Mouse (Mus musculus): ENCODE data around the gene Lsg1.

Lsg1 gene

DNA sequence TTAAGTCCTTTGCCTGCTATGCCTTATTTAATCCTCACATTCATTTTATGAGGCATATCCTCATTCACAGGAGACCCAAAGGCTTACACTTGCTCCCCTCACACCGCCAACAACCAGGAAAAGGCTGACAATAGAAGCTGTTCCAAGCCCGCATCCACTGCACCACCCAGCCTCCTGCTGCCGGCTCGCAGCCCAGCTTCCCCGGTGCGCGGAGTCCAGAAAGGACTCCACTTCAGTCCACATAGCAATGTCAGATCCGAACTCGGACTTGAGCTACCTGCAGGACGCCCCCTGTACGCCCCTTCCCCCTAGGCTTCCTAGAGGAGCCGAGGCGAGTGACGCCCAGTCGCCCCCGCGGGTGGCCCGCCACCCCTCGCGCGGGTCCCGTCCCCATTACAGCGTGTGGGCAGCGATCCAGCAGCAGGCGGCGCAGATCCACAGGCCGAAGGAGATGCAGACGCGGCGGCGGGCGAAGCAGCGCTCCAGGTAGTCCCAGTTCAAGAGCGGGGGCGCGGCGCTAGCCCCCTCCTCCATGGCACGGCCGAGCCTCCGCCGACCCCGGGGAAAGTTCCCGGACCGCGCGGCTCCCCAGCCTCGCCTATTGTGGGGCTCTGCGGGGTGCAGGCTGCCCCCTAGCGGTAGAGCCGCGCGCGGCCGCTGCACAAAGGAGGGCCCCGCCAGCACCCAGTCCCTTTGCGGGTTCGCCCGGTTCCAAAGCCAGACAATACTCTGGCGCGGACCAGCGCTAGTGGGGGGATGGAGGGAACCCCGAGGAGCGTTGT, 37.2 kb downstream of the Lsg1 start:
- DNase-seq: peak; percentile 86

DNA sequence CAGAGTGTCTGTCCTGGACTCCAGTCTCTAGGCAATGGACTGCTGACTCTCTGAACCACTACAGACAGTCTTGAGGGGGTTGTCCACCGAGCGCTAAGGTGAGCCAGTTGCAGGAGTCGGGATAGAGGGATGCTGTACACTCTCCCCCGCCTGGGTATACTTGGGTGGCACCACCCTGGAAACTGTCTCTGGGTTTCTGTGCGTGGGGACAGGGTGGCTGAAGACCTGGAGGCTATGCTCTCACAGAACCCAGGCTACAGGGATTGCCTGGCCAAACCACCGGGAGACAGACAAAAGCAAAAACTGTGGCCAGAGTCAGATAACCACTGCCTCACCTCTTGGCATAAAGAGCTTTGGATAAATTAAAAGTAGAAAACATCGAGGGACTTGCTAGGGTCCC, 37.9 kb downstream of the Lsg1 start:
- DNase-seq: no peak

DNA sequence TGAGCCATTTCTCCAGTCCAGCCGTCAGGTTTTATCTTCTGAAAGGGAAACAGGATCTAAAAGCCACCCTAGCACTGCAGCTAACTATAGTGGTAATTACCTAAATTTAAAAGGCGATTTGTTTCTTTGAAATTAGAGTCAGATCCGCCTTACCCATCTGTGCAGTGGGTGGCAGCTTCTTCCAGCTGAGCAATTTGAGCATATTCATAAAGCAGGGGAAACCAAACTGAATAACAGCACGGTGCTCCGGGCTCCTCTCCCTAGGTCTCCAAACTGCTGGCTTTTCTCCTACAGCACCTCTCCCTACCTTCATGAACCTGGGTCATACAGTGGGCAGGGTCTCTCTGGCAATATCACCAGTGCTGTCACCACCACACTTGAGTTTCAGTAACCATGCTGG, 39.1 kb downstream of the Lsg1 start:
- no peak for DNase-seq

DNA sequence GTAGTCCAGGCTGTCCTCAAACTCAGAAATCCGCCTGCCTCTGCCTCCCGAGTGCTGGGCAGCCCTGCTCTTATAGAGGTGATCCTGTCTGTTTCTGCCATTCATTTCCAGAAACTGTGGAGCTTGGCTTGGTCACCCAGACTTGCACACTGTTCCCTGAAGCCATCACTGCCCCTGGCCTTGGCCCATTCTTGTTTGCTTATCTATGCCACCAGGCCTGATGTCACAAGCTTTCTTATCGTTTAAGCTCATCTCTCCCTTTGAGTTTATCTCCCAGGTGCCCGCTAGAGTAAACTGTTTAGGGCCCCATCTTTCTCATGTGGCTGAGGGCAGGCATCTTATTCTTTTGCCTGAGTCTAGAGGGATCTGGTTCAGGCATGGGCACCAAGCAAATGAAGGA, 42.7 kb downstream of the Lsg1 start:
- DNase-seq: no peak

DNA sequence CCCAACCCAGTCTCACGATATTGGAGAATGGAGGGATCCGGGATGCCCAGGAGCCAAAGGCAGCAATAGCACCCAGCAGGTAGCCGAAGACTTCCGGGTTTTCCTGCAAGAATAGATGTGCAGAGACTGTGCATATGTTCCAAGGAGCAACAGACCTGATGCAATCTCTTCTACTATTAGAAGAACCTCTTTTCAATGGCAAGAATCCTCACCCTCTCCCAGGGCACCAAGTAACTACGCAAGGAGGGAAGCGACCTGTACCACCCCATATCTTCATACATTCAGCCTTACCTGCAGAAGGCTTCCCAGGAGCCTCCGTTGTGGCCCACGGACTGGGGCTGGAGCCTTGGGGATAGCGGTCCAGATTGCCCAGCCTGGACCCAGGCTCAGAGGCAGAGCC, 44.0 kb downstream of the Lsg1 start:
- no peak for DNase-seq

DNA sequence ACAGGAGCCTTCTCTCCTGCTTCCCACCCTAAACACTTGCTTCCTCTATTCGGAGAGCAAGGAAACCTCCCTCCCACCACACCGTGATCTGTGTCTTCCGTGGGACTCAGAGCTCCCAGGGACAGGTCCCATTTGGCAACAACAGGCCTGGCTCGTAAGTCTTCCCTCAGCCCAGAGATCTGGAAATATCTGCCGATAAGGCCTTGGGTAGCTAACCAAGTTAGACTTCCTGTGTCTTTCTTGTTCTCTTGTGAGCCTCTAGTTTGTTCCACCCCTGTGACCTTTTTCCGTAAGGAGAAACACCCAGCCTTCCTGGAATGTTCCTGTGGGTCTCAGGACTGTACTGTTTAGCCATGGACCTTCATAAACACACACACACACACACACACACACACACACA, 44.6 kb downstream of the Lsg1 start:
- DNase-seq: no peak

DNA sequence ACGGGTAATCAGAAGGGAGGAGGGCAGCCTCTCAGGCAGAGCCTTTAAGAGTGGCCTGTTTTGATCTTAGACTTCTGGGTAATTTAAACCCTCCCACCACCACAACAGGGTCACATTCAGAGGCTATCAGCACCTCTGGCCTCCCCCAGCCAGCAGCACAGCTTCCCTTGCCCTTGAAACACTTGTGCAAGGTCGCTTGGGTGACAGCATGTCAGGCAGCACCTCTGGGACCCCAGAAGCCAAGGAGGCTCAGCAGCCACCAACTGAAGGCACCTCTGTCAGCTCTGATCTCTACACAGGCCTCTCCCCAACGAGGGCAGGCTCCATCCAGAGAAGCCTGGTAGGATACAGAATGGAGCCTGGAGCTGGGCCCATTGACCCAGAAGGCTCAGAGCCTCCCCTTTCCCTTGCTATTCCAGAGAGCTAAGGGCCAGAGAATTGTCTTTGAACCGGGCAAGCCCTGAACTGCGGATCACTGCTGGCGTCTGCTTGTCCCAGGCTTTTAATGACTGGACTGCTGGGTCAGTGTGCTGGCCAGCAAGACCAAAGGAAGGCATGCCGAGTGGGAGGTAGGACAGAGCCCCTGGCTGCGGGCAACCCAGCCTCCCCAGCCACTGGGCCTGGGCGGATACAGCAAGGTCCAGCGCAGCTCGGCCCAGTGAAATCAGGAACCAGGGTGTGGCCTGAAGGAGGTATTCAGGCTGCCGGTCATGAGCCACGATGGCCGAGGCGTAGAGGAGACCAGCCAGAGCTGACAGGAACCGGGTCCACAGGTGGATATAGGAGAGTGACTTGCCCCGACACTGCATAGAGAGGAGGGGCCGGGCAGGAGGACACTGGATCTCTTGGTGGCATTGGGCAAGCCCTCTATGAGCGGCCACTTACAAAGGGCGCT, 47.0 kb downstream of the Lsg1 start:
- no peak for DNase-seq

DNA sequence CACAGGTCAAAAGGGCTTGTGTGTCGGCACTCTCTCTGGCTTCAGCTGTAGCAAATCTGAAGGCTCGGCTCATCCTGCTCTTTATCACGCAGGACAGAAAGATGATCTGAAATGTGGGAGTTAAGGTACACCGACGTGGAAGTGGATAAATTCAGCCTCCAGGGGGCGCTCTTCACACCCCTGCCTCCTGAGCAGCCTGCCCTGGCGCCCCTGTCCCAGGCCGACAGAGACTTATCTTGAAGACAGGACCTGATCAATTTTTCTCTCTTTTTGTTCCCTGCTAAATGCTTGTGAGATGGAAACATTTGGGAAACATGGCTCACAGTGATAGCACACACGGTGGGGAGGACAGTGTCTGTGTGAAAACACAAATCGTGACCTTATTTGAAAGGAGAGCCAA, 48.0 kb downstream of the Lsg1 start:
- DNase-seq: peak; percentile 69

DNA sequence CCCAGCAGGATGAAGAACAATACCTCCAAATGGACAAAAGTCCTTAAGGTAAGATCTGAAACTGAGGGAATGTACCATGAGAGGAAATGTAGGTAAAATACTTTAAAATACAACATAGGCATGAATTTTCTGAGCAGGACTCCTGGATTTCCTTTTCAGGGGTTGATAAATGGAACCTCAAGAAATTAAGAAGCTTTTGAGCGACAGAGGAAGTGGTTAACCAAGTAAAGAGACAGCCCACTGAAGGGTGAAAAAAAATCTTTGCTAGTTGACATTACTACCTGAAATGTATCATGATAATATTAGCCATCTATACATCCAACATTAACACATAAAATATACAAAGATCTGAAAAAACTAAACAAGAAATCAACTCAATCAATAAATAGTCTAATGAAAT, 52.3 kb downstream of the Lsg1 start:
- no peak for DNase-seq

DNA sequence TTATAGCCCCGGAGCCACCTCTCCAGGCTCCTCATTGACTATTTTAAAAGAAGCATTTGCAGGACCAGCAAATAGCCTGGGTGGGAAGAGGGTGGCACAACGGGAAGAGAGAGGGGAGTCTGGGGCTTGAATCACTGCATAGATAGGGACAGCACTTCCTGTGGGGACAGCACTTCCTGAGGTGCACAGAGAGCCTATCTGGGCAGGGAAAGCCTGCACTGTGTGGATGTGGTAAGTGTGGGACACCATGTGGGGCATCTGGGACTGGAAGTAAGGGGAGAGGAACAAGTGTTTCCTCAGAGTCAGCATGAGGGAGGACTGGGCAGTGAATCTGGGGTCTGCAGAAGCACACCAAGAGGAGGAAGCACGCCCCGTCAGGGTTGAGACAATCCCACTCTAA, 53.8 kb downstream of the Lsg1 start:
- no peak for DNase-seq

DNA sequence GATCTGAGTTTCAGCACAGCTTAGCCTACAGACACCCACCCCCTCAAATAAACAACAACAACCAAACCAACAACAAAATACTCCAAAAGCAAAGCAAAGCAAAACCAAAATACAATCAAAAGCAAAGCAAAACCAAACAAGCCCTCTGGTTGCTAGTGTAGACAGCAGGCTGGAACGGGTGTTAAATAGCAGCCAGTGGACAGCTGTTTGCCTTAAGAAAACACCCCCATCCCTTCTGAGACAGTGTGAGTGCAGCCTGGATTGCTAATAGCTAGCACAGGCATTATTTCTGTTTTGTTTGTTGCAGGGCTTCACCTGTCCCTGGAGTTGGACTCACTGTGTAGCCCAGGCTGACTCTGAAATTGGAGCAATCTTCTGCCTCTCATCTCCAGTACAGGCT, 54.5 kb downstream of the Lsg1 start:
- no peak for DNase-seq

DNA sequence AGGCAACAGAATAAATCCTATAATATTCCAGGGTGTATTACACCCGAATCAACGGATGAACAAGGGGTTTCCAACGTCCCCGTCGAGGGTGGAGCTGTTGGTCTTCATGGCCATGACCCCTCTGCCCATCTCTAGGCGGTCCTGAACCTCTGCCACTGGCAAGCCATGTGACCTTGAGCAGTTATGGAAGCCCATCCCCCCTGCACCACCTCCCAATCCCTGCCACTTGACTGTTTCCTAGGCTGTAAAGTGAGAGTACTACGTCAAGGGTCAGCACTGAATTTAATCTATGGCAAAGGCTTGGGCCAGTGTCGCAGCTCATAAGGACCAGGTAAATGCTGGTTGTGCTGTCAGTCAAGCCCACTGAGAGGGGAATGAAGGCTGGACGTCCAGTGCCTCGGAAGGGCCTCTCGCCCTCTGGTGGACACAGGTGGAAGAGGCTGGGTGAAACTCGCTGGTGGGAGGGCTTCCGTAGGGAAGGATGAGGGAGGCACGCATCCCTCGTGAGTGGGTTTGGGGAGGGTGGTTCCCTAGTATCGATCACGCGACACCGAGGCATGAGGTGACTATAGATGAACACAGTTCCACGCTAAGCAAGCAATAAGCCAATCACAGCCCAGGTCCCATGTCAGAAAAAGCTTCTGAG, 55.5 kb downstream of the Lsg1 start:
- DNase-seq: peak; percentile 79

DNA sequence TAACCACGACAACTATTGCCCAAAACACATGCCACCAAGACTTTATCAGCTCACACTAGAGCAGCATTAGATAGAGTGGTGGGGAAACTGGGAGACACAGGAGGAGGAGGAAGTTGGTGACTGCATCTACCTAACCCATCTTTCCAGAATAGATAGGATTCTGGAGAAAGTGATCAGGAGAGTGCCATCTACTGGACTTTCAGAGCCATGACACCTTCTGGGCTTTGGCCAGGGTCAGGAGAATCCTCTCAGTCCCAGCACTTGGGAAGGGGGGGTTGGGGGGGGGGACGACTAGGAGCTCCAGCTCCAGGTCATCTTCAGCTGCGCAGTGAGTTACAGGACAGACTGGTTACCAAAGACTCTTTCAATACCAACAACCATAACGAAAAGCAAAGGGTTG, 56.6 kb downstream of the Lsg1 start:
- peak; percentile 62 for DNase-seq

DNA sequence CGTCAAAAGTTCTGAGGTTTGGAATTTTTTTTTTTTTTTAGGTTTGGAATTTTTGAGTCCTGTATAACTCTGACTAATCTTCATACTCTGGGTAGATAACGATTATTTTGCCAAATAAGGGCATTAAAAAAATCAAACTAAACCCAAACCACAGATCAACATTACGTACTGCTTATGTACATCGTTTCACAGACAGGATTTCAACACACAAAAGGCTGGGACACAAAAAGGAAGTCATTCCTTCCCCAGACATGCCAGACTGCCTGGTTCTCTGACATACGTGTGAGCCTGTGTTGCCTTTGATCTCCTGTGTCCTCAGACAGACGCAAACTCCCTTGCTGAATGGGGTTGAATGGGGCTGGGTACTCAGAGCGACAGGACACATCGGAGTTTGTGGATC, 59.0 kb downstream of the Lsg1 start:
- DNase-seq: no peak

DNA sequence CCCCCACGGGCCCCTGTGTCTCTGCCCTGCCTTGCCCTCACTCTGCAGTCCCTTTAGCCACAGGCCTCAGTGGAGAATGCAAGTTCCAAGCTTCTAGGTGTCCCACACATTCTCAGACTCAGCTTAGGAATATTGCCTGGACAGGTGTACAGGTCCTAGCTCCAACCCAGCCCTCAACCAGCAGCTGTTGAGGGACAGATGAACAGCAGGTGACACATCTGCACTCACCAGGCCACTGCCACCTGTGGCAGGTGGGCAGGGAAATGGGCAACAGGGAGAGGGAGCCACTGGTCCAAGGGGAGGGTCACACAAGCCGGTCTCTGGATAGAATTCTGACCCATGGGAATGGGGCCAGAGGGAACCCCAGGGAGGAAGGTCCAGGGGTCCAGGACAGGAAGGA, 59.5 kb downstream of the Lsg1 start:
- DNase-seq: no peak

DNA sequence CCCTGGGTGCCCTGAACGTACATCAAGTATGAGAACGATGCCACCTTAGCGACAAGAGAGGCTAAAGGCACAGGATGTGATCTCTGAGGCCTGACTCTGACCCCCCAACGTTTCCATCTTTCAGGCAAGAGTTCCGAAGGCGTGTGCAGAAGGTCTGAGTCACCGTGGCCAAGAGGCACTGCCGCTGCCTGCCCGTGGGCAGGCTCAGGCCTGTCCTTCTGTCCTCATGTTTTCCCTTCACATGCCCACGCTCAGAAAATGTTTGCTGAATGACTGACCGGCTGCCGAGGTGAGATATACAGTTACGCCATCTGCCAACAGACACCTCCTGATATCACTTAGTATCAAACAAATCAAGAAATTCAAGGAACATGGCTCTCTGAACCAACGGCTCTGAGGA, 61.6 kb downstream of the Lsg1 start:
- DNase-seq: no peak

DNA sequence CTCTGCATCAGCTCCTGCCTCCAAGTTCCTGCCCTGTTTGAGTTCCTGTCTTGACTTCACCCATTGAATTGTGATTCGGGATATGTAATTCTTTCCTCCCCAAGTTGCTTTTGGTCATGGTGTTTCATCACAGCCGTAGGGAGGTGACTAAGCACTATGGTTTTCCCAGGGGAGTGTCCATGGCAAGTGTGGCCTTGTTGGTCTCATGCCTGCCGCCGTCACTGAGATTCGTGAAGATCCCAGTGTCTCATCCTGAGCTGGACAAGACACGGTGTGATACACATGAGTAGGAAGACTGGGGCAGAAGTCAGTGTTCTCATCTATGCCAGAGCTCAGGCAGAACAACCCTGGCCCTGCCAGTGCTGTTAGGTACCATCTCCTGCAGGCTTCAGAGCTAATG, 62.9 kb downstream of the Lsg1 start:
- DNase-seq: no peak

DNA sequence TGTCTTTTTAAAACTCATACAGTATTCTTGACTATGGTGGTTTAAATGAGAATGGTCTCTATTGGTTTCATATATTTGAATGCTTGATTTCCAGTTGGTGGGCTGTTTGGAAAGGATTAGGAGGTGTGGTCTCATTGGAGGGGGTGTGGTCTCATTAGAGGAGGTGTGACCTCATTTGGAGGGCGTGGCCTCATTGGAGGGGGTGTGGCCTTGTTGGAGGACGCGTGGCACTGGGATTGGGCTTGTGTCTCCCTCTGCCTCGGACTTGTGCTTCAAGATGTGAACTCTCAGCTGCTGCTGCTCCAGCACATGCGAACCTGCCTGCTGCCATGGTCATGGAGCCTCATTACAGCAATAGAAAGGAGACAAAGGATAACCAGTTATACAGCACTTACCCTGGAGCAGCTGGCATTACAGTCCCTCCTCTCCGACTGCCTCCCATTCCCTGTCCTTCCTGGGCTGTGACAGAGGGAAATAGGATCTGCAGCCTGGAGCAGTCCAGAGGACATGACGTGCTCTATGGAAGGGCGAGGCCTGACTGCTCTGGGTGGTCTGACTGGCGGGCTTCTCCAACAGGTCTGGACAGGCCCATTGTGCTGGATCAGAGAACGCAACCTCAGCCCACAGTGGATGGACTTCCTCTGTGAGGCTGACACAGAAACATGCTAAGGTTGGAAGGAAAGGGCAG, 65.0 kb downstream of the Lsg1 start:
- DNase-seq: peak; percentile 44

DNA sequence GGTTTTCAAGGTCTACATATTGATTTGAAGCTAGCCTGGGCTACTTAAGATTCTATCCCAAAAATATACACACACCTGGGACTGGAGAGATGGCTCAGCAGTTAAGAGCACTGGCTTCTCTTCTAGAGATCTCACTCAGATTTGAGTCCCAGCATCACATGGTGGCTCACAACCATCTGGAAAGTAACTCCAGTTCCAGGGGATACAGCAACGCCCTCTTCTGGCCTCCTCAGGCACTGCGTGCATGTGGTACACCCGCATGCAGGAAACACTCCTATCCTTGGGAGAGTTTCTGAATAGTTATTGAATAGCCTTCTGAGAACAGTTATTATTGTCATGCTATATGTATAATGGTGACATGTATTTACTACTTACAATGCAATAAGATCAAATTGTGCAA, 66.2 kb downstream of the Lsg1 start:
- no peak for DNase-seq

DNA sequence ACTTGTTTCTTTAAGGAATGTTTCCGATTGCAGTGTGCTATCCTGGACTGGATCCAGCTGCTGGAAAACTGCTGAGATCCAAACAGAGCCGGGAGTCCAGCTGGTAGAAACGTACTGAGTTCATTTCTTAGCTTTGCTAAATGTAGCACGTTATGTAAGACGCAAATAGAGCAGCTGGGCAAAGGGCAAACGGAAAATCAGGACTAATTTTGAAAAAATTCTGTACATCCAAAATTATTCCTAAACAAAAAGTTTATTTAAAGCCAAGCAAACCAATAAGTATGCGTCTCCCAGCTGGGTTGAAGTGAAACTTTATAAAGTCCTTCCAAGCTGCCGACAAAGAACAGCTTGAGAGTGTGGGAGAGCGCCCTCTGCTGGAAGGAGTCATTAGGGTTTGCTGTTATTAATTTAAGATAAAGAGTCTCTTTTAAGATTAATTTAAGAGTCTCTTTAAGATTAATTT, 67.0 kb downstream of the Lsg1 start:
- DNase-seq: peak; percentile 89

DNA sequence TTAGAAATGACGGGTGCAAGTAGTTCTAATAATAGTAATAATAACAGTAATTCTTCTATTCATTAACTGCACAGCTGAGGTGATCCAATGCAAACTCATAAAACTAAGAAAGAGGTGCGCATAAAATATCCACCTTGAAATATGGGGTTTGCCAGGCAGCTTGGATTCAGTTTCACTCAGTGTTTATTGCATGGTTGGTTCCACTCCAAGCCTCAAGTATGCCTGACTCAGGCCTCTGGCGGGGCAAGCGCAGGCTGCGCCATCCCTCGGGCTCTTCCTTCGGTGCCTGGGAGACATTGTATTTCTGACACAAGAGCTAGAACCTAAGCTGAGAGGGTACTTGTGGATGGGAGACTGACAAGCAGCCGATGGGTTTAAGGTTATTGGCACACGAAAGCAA, 68.8 kb downstream of the Lsg1 start:
- peak; percentile 50 for DNase-seq

DNA sequence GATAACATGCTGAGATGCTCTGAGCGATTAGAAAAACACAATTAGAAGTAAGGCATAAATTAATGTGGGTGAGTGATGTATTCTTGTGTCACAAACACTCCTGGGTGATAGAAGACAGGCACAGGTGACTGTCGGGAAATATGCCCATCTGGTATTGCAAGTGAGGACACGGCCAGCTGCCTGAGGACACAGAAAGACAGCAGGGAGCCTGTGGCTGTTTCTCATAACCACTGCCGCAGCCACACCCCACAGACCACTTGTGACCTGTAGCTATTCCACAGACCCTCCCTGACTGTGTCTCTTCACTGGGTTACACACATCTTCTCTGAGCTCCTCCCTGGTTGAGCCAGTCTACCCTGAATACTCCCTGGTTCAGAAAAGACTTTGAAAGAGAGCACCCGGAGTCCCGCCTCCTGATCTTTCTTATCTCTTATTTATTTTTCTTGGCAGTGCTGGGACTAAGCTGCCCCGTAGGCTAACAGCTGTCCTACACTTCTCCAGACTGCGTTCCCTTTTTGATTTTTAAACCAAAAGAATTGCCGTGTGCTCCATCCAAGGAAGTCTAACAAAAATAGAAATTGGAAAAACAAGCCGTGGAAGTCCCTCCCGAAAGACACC, 69.6 kb downstream of the Lsg1 start:
- no peak for DNase-seq

DNA sequence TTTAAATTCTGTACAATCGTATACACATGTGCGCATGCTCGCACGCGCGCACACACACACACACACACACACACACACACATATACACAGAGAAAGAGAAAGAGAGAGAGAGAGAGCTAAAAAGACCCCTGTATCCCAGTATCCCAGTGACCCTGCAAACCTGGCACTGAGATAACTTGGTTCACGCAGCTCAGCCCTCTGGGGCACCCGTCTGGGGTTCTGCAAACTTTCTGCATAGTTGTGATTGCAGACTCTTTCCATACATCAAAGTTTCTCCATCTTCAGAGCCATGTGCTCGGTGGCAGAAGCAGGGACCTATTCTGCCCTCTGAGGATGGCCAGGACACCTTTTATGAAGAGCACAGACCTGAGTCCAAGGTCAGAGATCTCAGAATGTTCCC, 70.4 kb downstream of the Lsg1 start:
- DNase-seq: no peak

Data from lung, postnatal 10 days (tissue).